Mouse (Mus musculus): ENCODE results near the gene Zfand3. TPM values are rescaled to one million over a fixed set of nuclear protein-coding genes. Genes with fewer than 3 reads are reported as not detected.
A peak's percentile ranks its signal among the peaks of the same experiment; 100 is the strongest.

Gene Zfand3
- polyA plus RNA-seq, 1 experiment: 107 TPM

DNA sequence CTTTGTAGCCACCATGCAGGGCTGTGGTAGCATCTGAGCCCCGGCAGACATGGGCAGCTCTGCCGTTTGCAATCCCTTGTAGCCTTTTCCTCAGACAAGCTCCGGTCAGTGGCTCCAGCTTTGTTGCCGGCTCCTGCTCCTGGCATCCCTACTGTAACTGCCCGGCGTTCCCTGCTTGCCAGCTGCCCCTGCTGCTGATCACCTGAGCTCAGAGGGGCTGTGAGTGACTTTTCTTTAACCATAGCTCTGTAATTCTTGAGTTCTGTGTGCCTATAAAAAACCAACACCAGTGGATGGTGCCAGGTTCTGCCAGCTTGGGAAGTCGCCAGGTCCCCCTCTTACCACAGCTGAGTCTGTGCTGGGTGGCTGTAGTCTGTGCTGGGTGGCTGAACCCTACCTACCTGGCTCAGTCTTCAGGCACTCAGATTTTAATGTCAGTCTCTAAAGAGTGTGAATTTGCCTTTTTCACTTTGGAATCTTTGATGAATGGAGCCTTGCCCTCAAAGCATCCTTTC, 150.9 kb downstream of the Zfand3 start:
- peak; percentile 50 to 52 for DNase-seq
- Histone ChIP-seq H3K4me1 (ENCODE audit: control insufficient read depth, insufficient read depth, low read length) (peaks cover 12% of the 10 kb centered on the region), H3K27me3 (ENCODE audit: control insufficient read depth, insufficient read depth, low read length) (no peaks in the 10 kb centered on the region), H3K27ac (ENCODE audit: insufficient read depth, low read length) (no peak overlapping the region), H3K4me3 (replicated peaks; ENCODE audit: insufficient read depth, low read depth, low read length) (no peak overlapping the region)
- WGBS: 8% methylated on average over 7 of the region's 7 CpGs
- TF ChIP-seq CTCF (IDR thresholded peaks at IDR 0.05; ENCODE audit: borderline replicate concordance, insufficient read depth, low read depth, low read length) (no peak), POLR2A (IDR thresholded peaks at IDR 0.05; ENCODE audit: borderline replicate concordance, insufficient read depth, low read length) (no peak)

DNA sequence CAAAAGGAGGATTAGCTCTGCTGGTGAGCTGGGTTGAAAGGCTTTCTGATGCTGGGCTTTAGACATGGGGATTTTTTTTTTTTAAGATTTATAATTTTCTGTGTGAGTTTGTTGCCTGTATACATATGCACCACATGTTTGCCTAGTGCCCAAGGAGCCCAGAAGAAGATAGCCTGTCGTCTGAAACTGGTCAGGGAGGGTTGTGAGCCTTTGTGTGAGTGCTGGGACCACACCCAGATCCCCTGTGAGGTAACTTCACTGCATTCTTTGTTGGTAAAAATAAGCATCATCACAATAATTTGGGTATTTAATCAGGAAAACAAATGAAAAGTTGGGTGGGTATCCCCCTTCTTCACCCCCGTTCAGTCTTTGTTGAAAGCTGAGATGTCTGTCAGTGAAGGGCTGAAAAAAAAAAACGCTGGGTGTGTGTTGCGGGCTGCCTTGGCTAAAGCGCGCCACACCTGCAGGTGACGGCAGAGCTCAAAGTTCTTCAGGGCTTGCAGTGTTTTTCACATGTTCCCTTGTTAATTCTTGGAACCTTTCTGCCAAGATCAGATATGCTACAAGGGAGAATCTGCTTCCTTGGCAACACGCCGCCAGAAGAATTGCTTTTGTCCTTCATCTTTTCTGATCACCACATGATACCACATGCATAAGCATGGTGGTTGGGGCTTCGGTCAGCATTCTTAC, 154.0 kb downstream of the Zfand3 start:
- DNase-seq: no peak
- TF ChIP-seq POLR2A (IDR thresholded peaks at IDR 0.05; ENCODE audit: borderline replicate concordance, insufficient read depth, low read length) (no peak), CTCF (IDR thresholded peaks at IDR 0.05; ENCODE audit: borderline replicate concordance, insufficient read depth, low read depth, low read length) (no peak)
- no peak overlapping the region for H3K4me3 ChIP-seq (replicated peaks; ENCODE audit: insufficient read depth, low read depth, low read length)
- H3K4me1 ChIP-seq (ENCODE audit: control insufficient read depth, insufficient read depth, low read length): peaks cover 15% of the 10 kb centered on the region
- H3K27ac ChIP-seq (ENCODE audit: insufficient read depth, low read length): no peak overlapping the region
- no peaks in the 10 kb centered on the region for H3K27me3 ChIP-seq (ENCODE audit: control insufficient read depth, insufficient read depth, low read length)
- 67% methylated on average over 10 of the region's 10 CpGs for WGBS

GRCm38 (mm10) chr17:30159341-30159740, 154.8 kb downstream of the Zfand3 start:
- Histone ChIP-seq H3K27me3 (ENCODE audit: control insufficient read depth, insufficient read depth, low read length) (no peaks in the 10 kb centered on the region), H3K4me1 (ENCODE audit: control insufficient read depth, insufficient read depth, low read length) (peaks cover 18% of the 10 kb centered on the region), H3K4me3 (replicated peaks; ENCODE audit: insufficient read depth, low read depth, low read length) (no peak overlapping the region), H3K27ac (ENCODE audit: insufficient read depth, low read length) (no peak overlapping the region)
- TF ChIP-seq CTCF (IDR thresholded peaks at IDR 0.05; ENCODE audit: borderline replicate concordance, insufficient read depth, low read depth, low read length) (no peak), POLR2A (IDR thresholded peaks at IDR 0.05; ENCODE audit: borderline replicate concordance, insufficient read depth, low read length) (no peak)
- DNase-seq: no peak
- 92% methylated on average over 5 of the region's 5 CpGs for WGBS

DNA sequence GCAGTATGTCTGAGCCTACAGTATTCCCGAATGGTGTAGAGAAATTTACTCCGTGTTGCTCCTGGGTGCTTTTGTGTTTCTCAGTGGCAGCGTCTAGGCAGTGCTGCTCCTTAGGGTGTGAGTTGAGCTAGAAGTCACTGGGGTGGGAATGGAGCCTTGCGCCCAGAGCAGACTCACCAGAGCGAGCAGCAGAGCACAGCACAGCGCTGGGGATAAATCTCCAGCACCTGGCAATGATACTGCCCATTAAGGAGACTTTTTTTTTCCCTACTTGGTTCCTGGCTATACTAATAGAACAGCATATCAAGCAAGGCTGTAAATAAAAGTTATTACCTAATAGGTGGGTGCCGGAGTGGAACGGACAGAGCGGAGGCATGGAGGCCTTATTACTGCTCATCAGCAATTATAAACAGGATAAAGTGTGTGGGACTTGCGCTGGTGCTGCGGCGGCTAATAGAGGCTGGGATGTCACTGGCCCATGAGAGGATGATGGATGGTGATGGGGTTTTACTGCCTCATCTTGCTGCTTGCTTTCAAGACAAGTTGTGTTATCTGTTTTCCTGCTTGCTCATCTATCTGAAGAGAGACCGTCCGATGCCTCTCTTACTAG, 156.4 kb downstream of the Zfand3 start:
- Histone ChIP-seq H3K4me3 (replicated peaks; ENCODE audit: insufficient read depth, low read depth, low read length) (no peak overlapping the region), H3K4me1 (ENCODE audit: control insufficient read depth, insufficient read depth, low read length) (peaks cover 17% of the 10 kb centered on the region), H3K27ac (ENCODE audit: insufficient read depth, low read length) (no peak overlapping the region), H3K27me3 (ENCODE audit: control insufficient read depth, insufficient read depth, low read length) (no peaks in the 10 kb centered on the region)
- 89% methylated on average over 14 of the region's 14 CpGs for WGBS
- TF ChIP-seq POLR2A (IDR thresholded peaks at IDR 0.05; ENCODE audit: borderline replicate concordance, insufficient read depth, low read length) (no peak), CTCF (IDR thresholded peaks at IDR 0.05; ENCODE audit: borderline replicate concordance, insufficient read depth, low read depth, low read length) (no peak)
- no peak for DNase-seq

GRCm38 (mm10) chr17:30162983-30163382, 158.4 kb downstream of the Zfand3 start:
- H3K27ac ChIP-seq (ENCODE audit: insufficient read depth, low read length): no peak overlapping the region
- H3K4me1 ChIP-seq (ENCODE audit: control insufficient read depth, insufficient read depth, low read length): peaks cover 19% of the 10 kb centered on the region
- H3K4me3 ChIP-seq (replicated peaks; ENCODE audit: insufficient read depth, low read depth, low read length): no peak overlapping the region
- H3K27me3 ChIP-seq (ENCODE audit: control insufficient read depth, insufficient read depth, low read length): no peaks in the 10 kb centered on the region
- TF ChIP-seq CTCF (IDR thresholded peaks at IDR 0.05; ENCODE audit: borderline replicate concordance, insufficient read depth, low read depth, low read length): no peak
- no peak for TF ChIP-seq POLR2A (IDR thresholded peaks at IDR 0.05; ENCODE audit: borderline replicate concordance, insufficient read depth, low read length)
- no peak for DNase-seq
- 95% methylated on average over 5 of the region's 5 CpGs for WGBS

- no peak for DNase-seq
- Histone ChIP-seq H3K27me3 (ENCODE audit: control insufficient read depth, insufficient read depth, low read length) (no peaks in the 10 kb centered on the region), H3K4me1 (ENCODE audit: control insufficient read depth, insufficient read depth, low read length) (peaks cover 19% of the 10 kb centered on the region), H3K4me3 (replicated peaks; ENCODE audit: insufficient read depth, low read depth, low read length) (no peak overlapping the region), H3K27ac (ENCODE audit: insufficient read depth, low read length) (no peak overlapping the region)
- TF ChIP-seq CTCF (IDR thresholded peaks at IDR 0.05; ENCODE audit: borderline replicate concordance, insufficient read depth, low read depth, low read length): no peak
- TF ChIP-seq POLR2A (IDR thresholded peaks at IDR 0.05; ENCODE audit: borderline replicate concordance, insufficient read depth, low read length): no peak
- 88% methylated on average over 6 of the region's 6 CpGs for WGBS
Measured at GRCm38 (mm10) chr17:30163793-30164192, 159.3 kb downstream of the Zfand3 start.

DNA sequence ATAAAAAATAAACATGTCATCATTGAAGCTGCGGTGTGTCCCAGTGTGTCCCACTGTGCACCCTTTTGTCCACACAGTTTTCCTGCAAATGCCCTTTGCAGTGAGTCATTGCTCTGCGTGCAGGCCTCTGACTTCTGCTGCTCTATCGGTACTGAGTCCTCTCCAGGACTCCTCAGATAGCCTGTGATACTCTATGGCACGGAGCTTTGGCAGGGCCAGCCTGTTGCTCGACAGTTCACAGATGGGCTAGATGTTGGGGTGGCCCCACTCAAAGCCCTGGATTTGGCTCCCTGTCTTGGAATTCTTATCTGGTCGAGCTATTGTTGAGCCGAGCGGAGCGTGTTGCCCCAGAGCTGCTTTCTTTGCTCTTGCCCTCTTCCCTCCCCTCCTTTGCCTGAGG, 160.3 kb downstream of the Zfand3 start:
- Histone ChIP-seq H3K27ac (ENCODE audit: insufficient read depth, low read length) (no peak overlapping the region), H3K4me3 (replicated peaks; ENCODE audit: insufficient read depth, low read depth, low read length) (no peak overlapping the region), H3K4me1 (ENCODE audit: control insufficient read depth, insufficient read depth, low read length) (peaks cover 19% of the 10 kb centered on the region), H3K27me3 (ENCODE audit: control insufficient read depth, insufficient read depth, low read length) (no peaks in the 10 kb centered on the region)
- DNase-seq: peak; percentile 61 to 83
- TF ChIP-seq POLR2A (IDR thresholded peaks at IDR 0.05; ENCODE audit: borderline replicate concordance, insufficient read depth, low read length) (no peak), CTCF (IDR thresholded peaks at IDR 0.05; ENCODE audit: borderline replicate concordance, insufficient read depth, low read depth, low read length) (no peak)
- 13% methylated on average over 9 of the region's 9 CpGs for WGBS

- peak; percentile 90 to 91 for DNase-seq
- TF ChIP-seq CTCF (IDR thresholded peaks at IDR 0.05; ENCODE audit: borderline replicate concordance, insufficient read depth, low read depth, low read length) (no peak), POLR2A (IDR thresholded peaks at IDR 0.05; ENCODE audit: borderline replicate concordance, insufficient read depth, low read length) (no peak)
- H3K4me1 ChIP-seq (ENCODE audit: control insufficient read depth, insufficient read depth, low read length): peaks cover 17% of the 10 kb centered on the region
- WGBS: 7% methylated on average over 4 of the region's 4 CpGs
- H3K27ac ChIP-seq (ENCODE audit: insufficient read depth, low read length): 0 out of 2 replicates have a peak overlapping the region, but pooled peaks have one; percentile 0
- no peak overlapping the region for H3K4me3 ChIP-seq (replicated peaks; ENCODE audit: insufficient read depth, low read depth, low read length)
- no peaks in the 10 kb centered on the region for H3K27me3 ChIP-seq (ENCODE audit: control insufficient read depth, insufficient read depth, low read length)
Measured at GRCm38 (mm10) chr17:30177435-30177834, 172.9 kb downstream of the Zfand3 start.

Data from cerebellum, adult 2 months (tissue).